Comparison of ENCODE assay signal across 21 mouse cellular contexts in the genomic region with DNA sequence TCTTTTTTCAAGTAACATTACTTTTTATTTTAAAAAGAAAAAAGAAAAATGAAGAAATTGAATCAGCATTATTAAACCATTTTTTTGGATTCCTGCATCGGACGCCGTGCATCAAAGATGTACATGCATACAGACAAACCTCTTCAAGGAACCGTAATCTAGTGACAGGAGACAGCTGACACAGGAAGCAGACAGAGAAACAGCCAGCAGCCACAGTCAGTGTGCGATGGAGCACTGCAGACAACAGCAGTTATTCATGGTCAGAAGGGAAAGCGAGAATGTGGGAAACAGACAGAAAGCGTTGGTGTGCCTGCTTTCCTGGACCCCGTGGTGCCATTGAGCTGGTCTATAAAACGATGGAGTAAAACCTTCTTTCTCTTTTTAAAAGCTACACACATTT.
DNase-seq lines count a peak whose midpoint lies in the region; ATAC-seq lines count a peak whose summit lies in the region.
"Had no signal": no experiment of that assay in that cellular context is flagged by ENCODE, and none has a peak within 500 bp of the region (broad histone marks: within the 10 kb centered on the region; RNA-seq: fewer than 3 reads in every experiment).

No protein-coding gene starts in this region.

- H3K4me2 ChIP-seq in hindbrain, embryonic 11.5 days (replicated peaks; ENCODE audit: low read depth, low read length) = no peak overlapping the region
- peak overlapping the region; percentile 29 for H3K4me2 ChIP-seq in hindbrain, embryonic 14.5 days (replicated peaks)
- H3K4me2 ChIP-seq in neural tube, embryonic 13.5 days = peak overlapping the region; percentile 40
- H3K4me2 ChIP-seq: embryonic facial prominence, embryonic 12.5 days; forebrain, embryonic 12.5 days; lung, embryonic 15.5 days had no signal

- H3K9ac ChIP-seq in hindbrain, embryonic 11.5 days (ENCODE audit: low read depth, low read length) = no peak overlapping the region
- 0 out of 2 replicates have a peak overlapping the region, but pooled peaks have one; percentile 12 for H3K9ac ChIP-seq in hindbrain, embryonic 14.5 days
- H3K9ac ChIP-seq in neural tube, embryonic 13.5 days = peak overlapping the region; percentile 54
- H3K9ac ChIP-seq: embryonic facial prominence, embryonic 12.5 days; forebrain, embryonic 12.5 days; liver, embryonic 14.5 days; lung, embryonic 15.5 days had no signal

- DNase-seq in hindbrain, embryonic 10.5 days (ENCODE audit: low spot score) = no peak
- DNase-seq in hindbrain, embryonic 11.5 days (ENCODE audit: low spot score) = no peak
- no peak for DNase-seq in hindbrain, embryonic 14.5 days (ENCODE audit: low spot score)
- DNase-seq in spleen, adult 18-20 months = no peak
- no peak for DNase-seq in cerebellum, postnatal 36 days
- DNase-seq: adrenal gland, postnatal 36 days; kidney, adult 18-20 months; kidney, postnatal 36 days; lung, postnatal 36 days; thymus, adult 2 months; thymus, postnatal 4 days had no signal

- peaks cover 11% of the 10 kb centered on the region for H3K4me1 ChIP-seq in hindbrain, embryonic 10.5 days (replicated peaks)
- no peaks in the 10 kb centered on the region for H3K4me1 ChIP-seq in hindbrain, embryonic 11.5 days (replicated peaks; ENCODE audit: control insufficient read depth, insufficient read depth, low read length)
- peaks cover 4% of the 10 kb centered on the region; the same call in 1 of the 2 replicates for H3K4me1 ChIP-seq in megakaryocyte, embryonic 14.5 days
- peaks cover 18% of the 10 kb centered on the region for H3K4me1 ChIP-seq in hindbrain, embryonic 14.5 days (replicated peaks; ENCODE audit: control insufficient read depth, insufficient read depth, low read length)
- peaks cover 50% of the 10 kb centered on the region for H3K4me1 ChIP-seq in neural tube, embryonic 13.5 days (replicated peaks)

- H3K4me3 ChIP-seq in hindbrain, embryonic 10.5 days = no peak overlapping the region
- H3K4me3 ChIP-seq in hindbrain, embryonic 11.5 days (ENCODE audit: low read depth, low read length) = no peak overlapping the region
- peak overlapping the region; percentile 44 for H3K4me3 ChIP-seq in megakaryocyte, embryonic 14.5 days (replicated peaks)
- H3K4me3 ChIP-seq in hindbrain, embryonic 14.5 days (replicated peaks; ENCODE audit: low read length) = no peak overlapping the region
- H3K4me3 ChIP-seq in neural tube, embryonic 13.5 days = no peak overlapping the region
- H3K4me3 ChIP-seq: embryonic facial prominence, embryonic 12.5 days; erythroblast, embryonic 14.5 days; forebrain, embryonic 12.5 days; heart, embryonic 10.5 days; lung, embryonic 15.5 days had no signal

- WGBS in hindbrain, embryonic 10.5 days = 68% methylated on average over 9 of the region's 9 CpGs
- WGBS in hindbrain, embryonic 11.5 days = 71% methylated on average over 9 of the region's 9 CpGs
- 43% methylated on average over 9 of the region's 9 CpGs for WGBS in hindbrain, embryonic 14.5 days
- WGBS in neural tube, embryonic 13.5 days = 21% methylated on average over 9 of the region's 9 CpGs

- H3K9me3 ChIP-seq in hindbrain, embryonic 10.5 days = no peaks in the 10 kb centered on the region
- H3K9me3 ChIP-seq in hindbrain, embryonic 11.5 days (ENCODE audit: control insufficient read depth, low read length) = no peaks in the 10 kb centered on the region
- peaks cover 17% of the 10 kb centered on the region for H3K9me3 ChIP-seq in megakaryocyte, embryonic 14.5 days
- no peaks in the 10 kb centered on the region for H3K9me3 ChIP-seq in hindbrain, embryonic 14.5 days (ENCODE audit: control insufficient read depth, low read length)
- 0 out of 2 replicates have a peak, but pooled peaks cover under 1% of the 10 kb centered on the region for H3K9me3 ChIP-seq in neural tube, embryonic 13.5 days
- H3K9me3 ChIP-seq: embryonic facial prominence, embryonic 12.5 days; forebrain, embryonic 12.5 days; heart, embryonic 10.5 days; lung, embryonic 15.5 days had no signal

- no peaks in the 10 kb centered on the region for H3K36me3 ChIP-seq in hindbrain, embryonic 10.5 days
- H3K36me3 ChIP-seq in hindbrain, embryonic 11.5 days (ENCODE audit: control insufficient read depth, insufficient read depth, low read length) = no peaks in the 10 kb centered on the region
- no peaks in the 10 kb centered on the region for H3K36me3 ChIP-seq in megakaryocyte, embryonic 14.5 days (replicated peaks; ENCODE audit: low read length)
- H3K36me3 ChIP-seq in hindbrain, embryonic 14.5 days (replicated peaks; ENCODE audit: control insufficient read depth, insufficient read depth) = no peaks in the 10 kb centered on the region
- no peaks in the 10 kb centered on the region for H3K36me3 ChIP-seq in neural tube, embryonic 13.5 days
- H3K36me3 ChIP-seq: embryonic facial prominence, embryonic 12.5 days; forebrain, embryonic 12.5 days; heart, embryonic 10.5 days; lung, embryonic 15.5 days had no signal

- ATAC-seq in hindbrain, embryonic 11.5 days (ENCODE audit: low FRiP score) = no peak
- no peak for ATAC-seq in megakaryocyte, adult 5-6 weeks (ENCODE audit: poor library complexity, severe bottlenecking)
- no peak for ATAC-seq in hindbrain, embryonic 14.5 days (ENCODE audit: low FRiP score)
- ATAC-seq in neural tube, embryonic 13.5 days (ENCODE audit: low read depth) = peak; percentile 41
- ATAC-seq: Patski had no signal

- H3K27ac ChIP-seq in hindbrain, embryonic 10.5 days = 0 out of 2 replicates have a peak overlapping the region, but pooled peaks have one; percentile 29
- H3K27ac ChIP-seq in hindbrain, embryonic 11.5 days (ENCODE audit: low read depth, low read length) = no peak overlapping the region
- H3K27ac ChIP-seq in hindbrain, embryonic 14.5 days = peak overlapping the region; percentile 47
- peak overlapping the region; percentile 84 for H3K27ac ChIP-seq in neural tube, embryonic 13.5 days (replicated peaks)
- H3K27ac ChIP-seq: embryonic facial prominence, embryonic 12.5 days; forebrain, embryonic 12.5 days; heart, embryonic 10.5 days; liver, embryonic 14.5 days; lung, embryonic 15.5 days had no signal

- H3K27me3 ChIP-seq in hindbrain, embryonic 10.5 days (ENCODE audit: insufficient read depth, poor library complexity, severe bottlenecking) = no peaks in the 10 kb centered on the region
- no peaks in the 10 kb centered on the region for H3K27me3 ChIP-seq in hindbrain, embryonic 11.5 days (ENCODE audit: control insufficient read depth, insufficient read depth, low read length)
- H3K27me3 ChIP-seq in megakaryocyte, embryonic 14.5 days (replicated peaks) = peaks cover 4% of the 10 kb centered on the region
- no peaks in the 10 kb centered on the region for H3K27me3 ChIP-seq in hindbrain, embryonic 14.5 days (ENCODE audit: control insufficient read depth, insufficient read depth, low read length)
- H3K27me3 ChIP-seq in neural tube, embryonic 13.5 days = no peaks in the 10 kb centered on the region
- H3K27me3 ChIP-seq: embryonic facial prominence, embryonic 12.5 days; forebrain, embryonic 12.5 days; lung, embryonic 15.5 days; Patski had no signal
